Mouse (Mus musculus) liver, embryonic 14.5 days (tissue): ENCODE data around the gene Pld1. TPM values are rescaled to one million over a fixed set of nuclear protein-coding genes. Genes with fewer than 3 reads are reported as not detected.

Experiments
- ATAC-seq: fragments of 200-750 bp; cut with Nextera tagmentation; 2 replicates; pipeline ENCODE4 v1.8.0; 2017; ENCODE audit warnings: moderate number of reproducible peaks, mild to moderate bottlenecking, moderate library complexity; ENCODE audit not compliant: insufficient read depth
- DNase-seq, 3 experiments: peaks; one replicate each; pipeline ENCODE4 v3.0.0-alpha.2; 2012 to 2013; ENCODE audit warnings: low read depth in 3 of 3, low spot score in 3 of 3
- H3K27ac ChIP-seq: fragments of 300-500 bp; sonication (generic); 2 replicates; pipeline ENCODE4 v1.5.1; 2014; ENCODE audit warnings: moderate library complexity, mild to moderate bottlenecking, control low read depth, inconsistent platforms
- H3K27me3 ChIP-seq: fragments of 300-500 bp; sonication (generic); 2 replicates; pipeline ENCODE4 v1.6.1; 2014; ENCODE audit warnings: mild to moderate bottlenecking, low read length, moderate library complexity; ENCODE audit not compliant: control insufficient read depth, insufficient read depth
- H3K36me3 ChIP-seq: fragments of 300-500 bp; sonication (generic); replicated peaks from 2 replicates; pipeline ENCODE4 v1.6.1; 2014; ENCODE audit warnings: low read depth; ENCODE audit not compliant: control insufficient read depth, insufficient read depth
- H3K4me1 ChIP-seq, 2 experiments: fragments of 200-500 bp in 1 of 2; fragments of 300-500 bp in 1 of 2; sonication (generic) in 1 of 2; replicated peaks; 2 replicates each; pipeline ENCODE4 v1.6.1; 2012 to 2014; ENCODE audit warnings: antibody characterized with exemption in 1 of 2, inconsistent platforms in 1 of 2, low read length in 1 of 2; ENCODE audit not compliant: control insufficient read depth in 2 of 2, insufficient read depth in 2 of 2
- H3K4me2 ChIP-seq: fragments of 300-500 bp; sonication (generic); 2 replicates; pipeline ENCODE4 v1.6.1; 2014; ENCODE audit warnings: low read depth, mild to moderate bottlenecking, control low read depth, moderate library complexity
- H3K4me3 ChIP-seq, 2 experiments: fragments of 200-500 bp in 1 of 2; fragments of 300-500 bp in 1 of 2; sonication (generic) in 1 of 2; 2 replicates each; pipeline ENCODE4 v1.5.1; 2012 to 2014; ENCODE audit warnings: low read depth in 2 of 2, low read length in 2 of 2, mild to moderate bottlenecking in 2 of 2, control low read depth in 1 of 2, inconsistent platforms in 1 of 2, moderate library complexity in 1 of 2; ENCODE audit not compliant: insufficient read depth in 1 of 2
- H3K9ac ChIP-seq: fragments of 300-500 bp; sonication (generic); replicated peaks from 2 replicates; pipeline ENCODE4 v1.6.1; 2014; ENCODE audit warnings: mild to moderate bottlenecking, control low read depth, moderate library complexity
- H3K9me3 ChIP-seq: fragments of 300-500 bp; sonication (generic); 2 replicates; pipeline ENCODE4 v1.6.1; 2016; ENCODE audit warnings: low read length, mixed read lengths; ENCODE audit not compliant: control insufficient read depth
- CTCF ChIP-seq: IDR thresholded peaks from 2 replicates; pipeline ENCODE4 v1.5.1; 2016; ENCODE audit warnings: antibody characterized with exemption, low read depth, control low read depth
- EP300 ChIP-seq: IDR thresholded peaks from 2 replicates; pipeline ENCODE4 v1.6.1; 2016; ENCODE audit warnings: antibody characterized with exemption, low read depth
- WGBS: fragments of 180-500 bp; shearing (Covaris S2); extraction: QIAGEN DNeasy Blood & Tissue Kit; methylation state at CpG from one replicate; pipeline ENCODE4 v1.1.7; 2014; ENCODE audit not compliant: insufficient replicate concordance; 5-methylcytosine and 5-hydroxymethylcytosine counted together
- polyA plus RNA-seq, 2 experiments: library from polyadenylated mRNA; depleted of rRNA in 1 of 2; stranded (reverse) in 1 of 2; unstranded in 1 of 2; fragments of >200 nt; fragmentation: Nextera tagmentation in 1 of 2; extraction: Ambion mirVana in 1 of 2; gene quantifications; 2 replicates each; pipeline versions ENCODE4 v1.2.1 to v1.2.3; 2012 to 2014

Gene Pld1
- polyA plus RNA-seq, 2 experiments, result 2.9 to 4.4 TPM

DNA sequence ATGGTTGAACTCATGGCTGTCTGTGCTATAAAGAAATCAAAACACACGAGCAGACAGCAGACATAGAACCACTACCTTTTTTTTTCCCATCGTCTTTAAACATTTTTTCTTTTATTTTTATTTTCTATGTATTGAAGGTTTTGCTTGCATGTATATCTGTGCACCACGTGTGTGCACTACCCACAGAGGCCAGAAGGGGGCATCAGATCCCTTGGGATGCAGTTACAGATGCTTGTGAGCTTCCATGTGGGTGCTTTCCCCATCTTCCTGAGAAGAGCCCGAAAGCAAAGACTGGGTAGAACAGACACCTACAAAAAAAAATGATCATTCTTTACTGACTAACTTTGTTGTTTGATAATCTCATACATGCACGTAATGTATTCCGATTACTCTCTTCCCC, 36.6 kb upstream of the Pld1 start:
- Histone ChIP-seq H3K36me3 (no peaks in the 10 kb centered on the region), H3K9me3 (no peaks in the 10 kb centered on the region), H3K27me3 (no peaks in the 10 kb centered on the region), H3K9ac (no peak overlapping the region), H3K27ac (no peak overlapping the region), H3K4me1 (peaks cover 3 to 32% of the 10 kb centered on the region in 2 experiments; a peak in 3 of 4 replicates), H3K4me3 (no peak overlapping the region), H3K4me2 (no peak overlapping the region)
- WGBS, result 66% methylated on average over 6 of the region's 6 CpGs
- TF ChIP-seq EP300 (no peak), CTCF (peak; percentile 61)
- no peak for ATAC-seq
- no peak for DNase-seq

DNA sequence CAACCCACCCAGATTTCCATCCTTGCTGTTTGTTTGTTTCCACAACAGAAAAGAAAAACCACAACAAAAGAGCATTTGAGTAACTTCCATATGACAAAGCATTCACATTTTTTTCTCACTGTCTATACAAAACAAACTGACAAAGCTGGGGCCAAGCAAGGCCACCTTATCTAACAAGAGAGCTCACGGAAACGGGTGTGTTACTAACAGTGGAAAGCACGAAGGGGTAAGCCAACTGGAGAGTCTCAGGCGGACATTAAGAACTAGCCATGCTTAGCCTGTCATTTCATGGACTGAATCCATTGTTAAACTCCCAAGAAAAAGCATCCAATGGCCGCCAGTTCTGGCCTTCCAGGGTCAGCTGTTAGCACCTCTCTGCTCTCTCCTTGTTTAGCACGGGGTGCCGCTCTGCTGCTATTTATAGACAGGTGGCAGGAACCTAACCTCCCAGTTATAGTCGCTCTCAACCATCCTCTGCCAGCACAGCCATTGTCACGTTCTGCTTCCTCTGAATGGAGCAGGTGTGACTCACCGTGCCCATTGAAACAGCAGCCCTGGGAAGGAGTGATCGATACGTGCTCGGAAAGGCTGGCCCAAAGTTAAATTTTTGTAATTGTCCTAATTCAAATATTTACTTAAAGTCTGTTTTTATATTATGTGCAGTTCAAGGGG, 33.7 kb upstream of the Pld1 start:
- DNase-seq, result no peak
- H3K4me1 ChIP-seq, result peaks cover 0 to 20% of the 10 kb centered on the region in 2 experiments; a peak in 2 of 4 replicates
- H3K9ac ChIP-seq, result no peak overlapping the region
- peak overlapping the region; percentile 15; the same call in 1 of the 2 replicates for H3K4me2 ChIP-seq
- peak; percentile 26; the same call in 1 of the 2 replicates for ATAC-seq
- no peaks in the 10 kb centered on the region for H3K27me3 ChIP-seq
- WGBS, result 13% methylated on average over 13 of the region's 13 CpGs
- H3K9me3 ChIP-seq, result no peaks in the 10 kb centered on the region
- H3K27ac ChIP-seq, result no peak overlapping the region
- H3K36me3 ChIP-seq, result no peaks in the 10 kb centered on the region
- TF ChIP-seq EP300, result 0 out of 2 replicates have a peak, but pooled peaks have one; percentile 4
- no peak for TF ChIP-seq CTCF
- H3K4me3 ChIP-seq, result no peak overlapping the region

DNA sequence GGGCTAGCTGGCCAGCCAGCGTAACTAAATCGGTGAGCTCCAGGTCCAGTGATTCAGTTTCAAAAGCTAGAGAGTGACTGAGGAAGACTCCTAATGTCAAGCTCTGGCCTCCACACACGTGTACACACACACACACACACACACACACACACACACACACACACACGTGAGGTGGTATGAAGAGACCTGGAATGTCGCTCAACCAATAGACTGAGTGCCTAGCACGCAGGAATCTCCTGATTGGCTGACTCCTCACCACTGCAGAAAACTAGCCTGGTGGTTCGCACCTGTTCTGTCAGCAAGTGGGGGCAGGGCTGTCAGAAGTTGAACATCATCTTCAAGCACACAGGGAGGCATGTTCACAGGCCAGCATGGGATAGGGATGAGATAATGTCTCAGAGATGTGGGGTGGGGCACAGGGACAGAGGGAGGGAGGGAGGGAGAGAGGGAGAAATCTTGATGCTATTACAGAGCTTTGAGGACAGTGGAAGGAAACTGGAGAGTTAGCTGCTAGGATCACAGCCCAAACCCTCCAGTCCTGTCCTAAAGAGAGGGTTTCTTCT, 31.8 kb upstream of the Pld1 start:
- Histone ChIP-seq H3K9me3 (no peaks in the 10 kb centered on the region), H3K4me3 (no peak overlapping the region), H3K36me3 (no peaks in the 10 kb centered on the region), H3K27ac (no peak overlapping the region), H3K4me1 (peaks cover 0 to 18% of the 10 kb centered on the region in 2 experiments; a peak in 2 of 4 replicates), H3K9ac (no peak overlapping the region), H3K4me2 (no peak overlapping the region), H3K27me3 (no peaks in the 10 kb centered on the region)
- DNase-seq, result no peak
- 68% methylated on average over 7 of the region's 7 CpGs for WGBS
- ATAC-seq, result no peak
- TF ChIP-seq CTCF (no peak), EP300 (no peak)

DNA sequence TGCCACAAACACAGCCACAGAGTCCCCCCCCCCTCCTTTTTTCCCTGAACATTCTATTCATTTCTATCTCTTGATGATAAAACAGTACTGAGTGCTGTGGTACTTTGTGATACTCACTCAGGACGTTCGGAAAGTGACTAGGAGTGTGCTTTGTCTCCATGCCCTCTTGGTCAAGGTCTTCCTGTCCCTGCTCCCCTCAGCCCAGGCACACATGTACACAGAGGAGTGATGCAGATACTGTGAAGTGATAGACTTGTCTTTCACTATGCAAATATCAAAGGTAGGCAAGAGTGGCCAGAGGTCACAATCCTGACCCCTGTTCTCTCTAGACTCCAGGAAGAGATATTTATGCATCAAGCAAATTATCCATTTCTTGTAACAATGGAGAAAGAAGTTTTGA, 31.2 kb upstream of the Pld1 start:
- no peaks in the 10 kb centered on the region for H3K9me3 ChIP-seq
- no peak for ATAC-seq
- H3K36me3 ChIP-seq, result no peaks in the 10 kb centered on the region
- H3K4me2 ChIP-seq, result no peak overlapping the region
- H3K4me3 ChIP-seq, result no peak overlapping the region
- WGBS, result 48% methylated on average over 2 of the region's 2 CpGs
- TF ChIP-seq CTCF, result no peak
- no peak for TF ChIP-seq EP300
- H3K4me1 ChIP-seq, result peaks cover 0 to 18% of the 10 kb centered on the region in 2 experiments; a peak in 2 of 4 replicates
- no peak overlapping the region for H3K9ac ChIP-seq
- no peaks in the 10 kb centered on the region for H3K27me3 ChIP-seq
- H3K27ac ChIP-seq, result no peak overlapping the region
- no peak for DNase-seq

DNA sequence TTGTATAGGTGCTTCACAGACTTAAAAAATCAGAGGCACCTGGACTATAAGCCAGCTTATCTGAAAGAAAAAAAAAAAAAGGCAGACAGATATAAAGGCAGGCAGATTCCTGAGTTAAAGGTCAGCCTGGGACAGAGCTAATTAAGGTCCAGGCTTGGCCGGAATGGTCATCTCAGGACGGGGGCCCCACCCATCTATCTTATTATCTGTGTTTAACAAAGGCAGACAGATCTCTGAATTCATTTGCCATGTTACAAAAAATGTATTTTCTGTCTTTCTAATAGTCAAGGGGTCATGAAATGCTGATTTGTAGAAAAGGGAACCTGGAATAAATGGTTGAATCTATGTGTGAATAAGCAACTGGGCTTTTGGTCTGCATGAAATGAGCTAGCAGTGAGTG, 30.2 kb upstream of the Pld1 start:
- H3K9ac ChIP-seq, result no peak overlapping the region
- no peaks in the 10 kb centered on the region for H3K36me3 ChIP-seq
- peaks cover 0 to 18% of the 10 kb centered on the region in 2 experiments; a peak in 2 of 4 replicates for H3K4me1 ChIP-seq
- TF ChIP-seq CTCF (no peak), EP300 (no peak)
- no peak overlapping the region for H3K4me3 ChIP-seq
- DNase-seq, result no peak
- 63% methylated on average over 2 of the region's 2 CpGs for WGBS
- no peak for ATAC-seq
- no peaks in the 10 kb centered on the region for H3K9me3 ChIP-seq
- no peak overlapping the region for H3K4me2 ChIP-seq
- H3K27me3 ChIP-seq, result no peaks in the 10 kb centered on the region
- H3K27ac ChIP-seq, result no peak overlapping the region
